Mouse (Mus musculus): Measurements from ENCODE around the gene Ptprq. TPM values are rescaled to one million over a fixed set of nuclear protein-coding genes. Genes with fewer than 3 reads are reported as not detected.
A peak's percentile ranks its signal among the peaks of the same experiment; 100 is the strongest.

Ptprq gene
- total RNA-seq (2021): under 1 TPM; 0.20 to 0.33 TPM
- long read RNA-seq, experiment 1: 0 reads
- long read RNA-seq, experiment 2: 0 reads

GRCm38 (mm10) chr10:107719806-107720205 lies at the start of gene Ptprq:
Gene Ptprq, minus strand, starts transcription at chr10:107720051.
- Histone ChIP-seq H3K4me3 (no peak within 1 kb of the TSS), H3K27ac (no peak within 1 kb of the TSS)
- TF ChIP-seq CTCF (conservative IDR thresholded peaks at IDR 0.05): no peak
- DNase-seq (ENCODE audit: low spot score in 2 of 2): no peak

- no peak overlapping the region for H3K27ac ChIP-seq
- no peak overlapping the region for H3K4me3 ChIP-seq
- no peak for TF ChIP-seq CTCF (conservative IDR thresholded peaks at IDR 0.05)
- DNase-seq (ENCODE audit: low spot score in 2 of 2): no peak
Measured at GRCm38 (mm10) chr10:107759624-107760023, 39.8 kb upstream of the Ptprq start.

GRCm38 (mm10) chr10:107753471-107753870 lies 33.6 kb upstream of the Ptprq start:
- TF ChIP-seq CTCF (conservative IDR thresholded peaks at IDR 0.05): no peak
- DNase-seq (ENCODE audit: low spot score in 2 of 2): no peak
- no peak overlapping the region for H3K27ac ChIP-seq
- H3K4me3 ChIP-seq: no peak overlapping the region

- peak overlapping the region; percentile 51 for H3K27ac ChIP-seq
- no peak for TF ChIP-seq CTCF (conservative IDR thresholded peaks at IDR 0.05)
- H3K4me3 ChIP-seq: peak overlapping the region; percentile 37
Measured at GRCm38 (mm10) chr10:107752351-107753143, 32.7 kb upstream of the Ptprq start.

GRCm38 (mm10) chr10:107751944-107752343 lies 32.1 kb upstream of the Ptprq start:
- no peak for DNase-seq (ENCODE audit: low spot score in 2 of 2)
- TF ChIP-seq CTCF (conservative IDR thresholded peaks at IDR 0.05): 0 out of 2 replicates have a peak, but pooled peaks have one; percentile 8
- Histone ChIP-seq H3K27ac (peak overlapping the region; percentile 51), H3K4me3 (peak overlapping the region; percentile 30; the same call in 1 of the 2 replicates)

More at GRCm38 (mm10) chr10:107752351-107753143, 32.7 kb upstream of the Ptprq start:
- DNase-seq (ENCODE audit: low spot score in 2 of 2): peak; percentile 51 to 75

GRCm38 (mm10) chr10:107747566-107747965 lies 27.7 kb upstream of the Ptprq start:
- peak; percentile 89 for TF ChIP-seq CTCF (conservative IDR thresholded peaks at IDR 0.05)
- DNase-seq (ENCODE audit: low spot score in 2 of 2): peak; percentile 16 to 41
- no peak overlapping the region for H3K27ac ChIP-seq
- no peak overlapping the region for H3K4me3 ChIP-seq

GRCm38 (mm10) chr10:107746717-107747116 lies 26.9 kb upstream of the Ptprq start:
- H3K4me3 ChIP-seq: no peak overlapping the region
- TF ChIP-seq CTCF (conservative IDR thresholded peaks at IDR 0.05): no peak
- DNase-seq (ENCODE audit: low spot score in 2 of 2): no peak
- H3K27ac ChIP-seq: no peak overlapping the region

GRCm38 (mm10) chr10:107739815-107740214 lies 20.0 kb upstream of the Ptprq start:
- Histone ChIP-seq H3K4me3 (no peak overlapping the region), H3K27ac (no peak overlapping the region)
- no peak for TF ChIP-seq CTCF (conservative IDR thresholded peaks at IDR 0.05)
- no peak for DNase-seq (ENCODE audit: low spot score in 2 of 2)

GRCm38 (mm10) chr10:107737743-107738142 lies 17.9 kb upstream of the Ptprq start:
- TF ChIP-seq CTCF (conservative IDR thresholded peaks at IDR 0.05): no peak

GRCm38 (mm10) chr10:107735448-107735847 lies 15.6 kb upstream of the Ptprq start:
- no peak for TF ChIP-seq CTCF (conservative IDR thresholded peaks at IDR 0.05)
- peak in 1 of 2 experiments; percentile 27 for DNase-seq (ENCODE audit: low spot score in 2 of 2)
- H3K27ac ChIP-seq: no peak overlapping the region

More at GRCm38 (mm10) chr10:107737743-107738142, 17.9 kb upstream of the Ptprq start:
- no peak for DNase-seq (ENCODE audit: low spot score in 2 of 2)
- Histone ChIP-seq H3K27ac (no peak overlapping the region), H3K4me3 (no peak overlapping the region)

GRCm38 (mm10) chr10:107734327-107734726 lies 14.5 kb upstream of the Ptprq start:
- Histone ChIP-seq H3K27ac (no peak overlapping the region), H3K4me3 (no peak overlapping the region)
- DNase-seq (ENCODE audit: low spot score in 2 of 2): no peak
- no peak for TF ChIP-seq CTCF (conservative IDR thresholded peaks at IDR 0.05)

More at GRCm38 (mm10) chr10:107735448-107735847, 15.6 kb upstream of the Ptprq start:
- H3K4me3 ChIP-seq: no peak overlapping the region

GRCm38 (mm10) chr10:107725631-107726030 lies 5.8 kb upstream of the Ptprq start:
- no peak for TF ChIP-seq CTCF (conservative IDR thresholded peaks at IDR 0.05)
- no peak overlapping the region for H3K4me3 ChIP-seq

GRCm38 (mm10) chr10:107704443-107704842 lies 15.4 kb downstream of the Ptprq start:
- TF ChIP-seq CTCF (conservative IDR thresholded peaks at IDR 0.05): peak; percentile 80
- Histone ChIP-seq H3K27ac (no peak overlapping the region), H3K4me3 (no peak overlapping the region)
- DNase-seq (ENCODE audit: low spot score in 2 of 2): peak in 1 of 2 experiments; percentile 1

More at GRCm38 (mm10) chr10:107725631-107726030, 5.8 kb upstream of the Ptprq start:
- no peak overlapping the region for H3K27ac ChIP-seq
- DNase-seq (ENCODE audit: low spot score in 2 of 2): no peak

GRCm38 (mm10) chr10:107700944-107701343 lies 18.9 kb downstream of the Ptprq start:
- no peak for DNase-seq (ENCODE audit: low spot score in 2 of 2)
- TF ChIP-seq CTCF (conservative IDR thresholded peaks at IDR 0.05): no peak
- Histone ChIP-seq H3K27ac (no peak overlapping the region), H3K4me3 (no peak overlapping the region)

Measured in layer of hippocampus, adult 2 months (tissue).